Mouse (Mus musculus): ENCODE results near the gene Nxn. TPM values are rescaled to one million over a fixed set of nuclear protein-coding genes. Genes with fewer than 3 reads are reported as not detected.

The Nxn gene
- polyA plus RNA-seq, 1 experiment from 2014 or later: 2.6 TPM

DNA sequence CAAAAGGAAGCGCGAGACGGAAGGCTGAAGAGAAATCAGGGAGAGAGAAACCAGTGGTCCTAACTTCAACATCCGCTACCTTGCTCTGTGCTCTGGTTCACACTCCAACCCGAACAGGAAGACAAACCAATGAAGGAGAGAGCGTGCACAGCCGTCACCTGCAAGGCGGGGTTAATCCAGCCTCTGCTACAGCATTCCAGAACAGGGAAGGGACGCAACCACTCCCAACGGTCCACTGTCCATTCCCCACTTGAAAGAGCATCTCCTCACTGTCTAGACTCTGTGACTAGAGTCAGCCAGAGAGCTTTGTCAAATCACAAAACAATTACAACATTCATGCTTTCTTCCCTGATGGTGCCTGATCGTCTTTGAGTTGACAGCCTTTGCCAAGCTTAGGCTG, 5.9 kb downstream of the Nxn start:
- no peak for ATAC-seq (ENCODE audit: low read depth)
- Histone ChIP-seq H3K4me1 (ENCODE audit: control insufficient read depth, low read depth, low read length) (peaks cover 2% of the 10 kb centered on the region), H3K27ac (ENCODE audit: low read length) (no peak overlapping the region)

DNA sequence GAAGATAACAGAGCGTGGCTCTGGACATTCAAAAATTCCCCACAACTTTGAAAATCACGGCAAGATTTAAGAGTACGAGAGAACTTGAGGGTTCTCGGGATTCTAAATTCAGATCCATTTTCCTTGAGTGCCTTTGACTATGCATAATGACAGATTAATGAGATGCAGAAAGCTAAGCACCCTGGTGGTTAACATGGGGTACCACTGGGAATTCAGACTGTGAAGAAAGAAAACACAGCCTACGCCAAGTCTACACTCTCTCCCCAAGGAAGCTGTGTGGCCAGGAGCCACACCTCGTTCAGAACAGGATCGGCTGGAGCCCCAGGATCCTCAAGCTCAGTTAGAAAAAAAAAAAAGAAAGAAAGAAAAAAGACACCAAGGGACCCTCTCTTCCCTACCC, 6.4 kb downstream of the Nxn start:
- Histone ChIP-seq H3K4me2 (ENCODE audit: low read depth, low read length) (no peak overlapping the region), H3K4me3 (ENCODE audit: low read depth, low read length) (no peak overlapping the region), H3K4me1 (ENCODE audit: control insufficient read depth, low read depth, low read length) (no peaks in the 10 kb centered on the region; the same call in 1 of the 2 replicates), H3K9ac (ENCODE audit: low read depth, low read length) (no peak overlapping the region), H3K9me3 (replicated peaks; ENCODE audit: control insufficient read depth, low read length) (no peaks in the 10 kb centered on the region), H3K36me3 (ENCODE audit: control insufficient read depth, insufficient read depth) (no peaks in the 10 kb centered on the region), H3K27ac (ENCODE audit: low read length) (no peak overlapping the region), H3K27me3 (ENCODE audit: control insufficient read depth, insufficient read depth, low read depth, low read length) (peaks cover under 1% of the 10 kb centered on the region)
- WGBS (ENCODE audit: insufficient replicate concordance): 70% methylated on average over 7 of the region's 7 CpGs
- no peak for ATAC-seq (ENCODE audit: low read depth)

More for the DNA sequence above, 5.9 kb downstream of the Nxn start:
- no peaks in the 10 kb centered on the region for H3K36me3 ChIP-seq (ENCODE audit: control insufficient read depth, insufficient read depth)
- H3K4me3 ChIP-seq (ENCODE audit: low read depth, low read length): no peak overlapping the region
- WGBS (ENCODE audit: insufficient replicate concordance): 75% methylated on average over 11 of the region's 11 CpGs
- H3K27me3 ChIP-seq (ENCODE audit: control insufficient read depth, insufficient read depth, low read depth, low read length): peaks cover 5% of the 10 kb centered on the region
- H3K9ac ChIP-seq (ENCODE audit: low read depth, low read length): no peak overlapping the region
- no peak overlapping the region for H3K4me2 ChIP-seq (ENCODE audit: low read depth, low read length)
- H3K9me3 ChIP-seq (replicated peaks; ENCODE audit: control insufficient read depth, low read length): no peaks in the 10 kb centered on the region

DNA sequence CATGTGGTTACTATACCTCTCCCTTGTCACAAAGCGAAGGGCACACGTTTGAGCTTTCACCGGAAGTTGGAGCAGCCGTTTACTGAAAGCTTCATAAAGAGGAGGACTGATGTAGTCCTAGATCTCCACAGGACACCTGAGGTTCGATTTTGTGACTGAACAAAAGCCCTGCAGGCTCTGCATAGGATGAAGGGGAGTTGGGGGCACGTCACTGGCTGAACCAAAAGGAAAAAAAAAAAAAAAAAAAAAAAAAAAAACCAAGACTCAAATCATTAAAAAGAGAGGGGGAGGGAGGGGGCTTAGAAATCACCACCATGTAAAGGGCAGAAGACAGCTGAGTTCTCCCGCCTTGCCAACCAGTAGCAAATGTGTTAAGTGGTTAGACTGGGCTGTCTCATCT, 10.2 kb downstream of the Nxn start:
- Histone ChIP-seq H3K27ac (ENCODE audit: low read length) (no peak overlapping the region), H3K4me3 (ENCODE audit: low read depth, low read length) (no peak overlapping the region), H3K9ac (ENCODE audit: low read depth, low read length) (no peak overlapping the region), H3K9me3 (replicated peaks; ENCODE audit: control insufficient read depth, low read length) (no peaks in the 10 kb centered on the region), H3K27me3 (ENCODE audit: control insufficient read depth, insufficient read depth, low read depth, low read length) (no peaks in the 10 kb centered on the region), H3K4me2 (ENCODE audit: low read depth, low read length) (no peak overlapping the region), H3K36me3 (ENCODE audit: control insufficient read depth, insufficient read depth) (no peaks in the 10 kb centered on the region), H3K4me1 (ENCODE audit: control insufficient read depth, low read depth, low read length) (no peaks in the 10 kb centered on the region)
- ATAC-seq (ENCODE audit: low read depth): no peak
- WGBS (ENCODE audit: insufficient replicate concordance): 57% methylated on average over 7 of the region's 7 CpGs

DNA sequence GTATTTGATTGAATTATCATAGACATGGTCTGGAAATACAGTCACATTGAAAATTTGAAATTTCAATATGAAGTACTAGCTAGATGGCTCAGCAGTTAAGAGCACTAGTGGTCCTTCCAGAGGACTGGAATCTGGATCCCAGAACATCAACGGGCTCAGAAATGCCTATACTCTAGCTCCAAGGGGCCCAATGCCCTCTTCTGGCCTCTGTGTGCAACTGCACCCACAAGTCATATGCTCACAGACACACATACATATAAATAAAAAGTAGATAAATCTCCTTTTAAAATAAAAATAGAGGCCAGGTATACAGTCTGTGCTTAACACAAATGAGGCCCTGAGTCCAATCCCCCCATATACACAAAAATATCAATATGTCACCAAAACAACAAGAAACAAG, 11.8 kb downstream of the Nxn start:
- no peaks in the 10 kb centered on the region for H3K27me3 ChIP-seq (ENCODE audit: control insufficient read depth, insufficient read depth, low read depth, low read length)
- H3K9me3 ChIP-seq (replicated peaks; ENCODE audit: control insufficient read depth, low read length): no peaks in the 10 kb centered on the region
- no peak overlapping the region for H3K9ac ChIP-seq (ENCODE audit: low read depth, low read length)
- no peaks in the 10 kb centered on the region for H3K4me1 ChIP-seq (ENCODE audit: control insufficient read depth, low read depth, low read length)
- H3K4me3 ChIP-seq (ENCODE audit: low read depth, low read length): no peak overlapping the region
- H3K27ac ChIP-seq (ENCODE audit: low read length): no peak overlapping the region
- no peak for ATAC-seq (ENCODE audit: low read depth)
- H3K4me2 ChIP-seq (ENCODE audit: low read depth, low read length): no peak overlapping the region
- H3K36me3 ChIP-seq (ENCODE audit: control insufficient read depth, insufficient read depth): no peaks in the 10 kb centered on the region
- WGBS (ENCODE audit: insufficient replicate concordance): 72% methylated on average over 1 of the region's 1 CpGs

DNA sequence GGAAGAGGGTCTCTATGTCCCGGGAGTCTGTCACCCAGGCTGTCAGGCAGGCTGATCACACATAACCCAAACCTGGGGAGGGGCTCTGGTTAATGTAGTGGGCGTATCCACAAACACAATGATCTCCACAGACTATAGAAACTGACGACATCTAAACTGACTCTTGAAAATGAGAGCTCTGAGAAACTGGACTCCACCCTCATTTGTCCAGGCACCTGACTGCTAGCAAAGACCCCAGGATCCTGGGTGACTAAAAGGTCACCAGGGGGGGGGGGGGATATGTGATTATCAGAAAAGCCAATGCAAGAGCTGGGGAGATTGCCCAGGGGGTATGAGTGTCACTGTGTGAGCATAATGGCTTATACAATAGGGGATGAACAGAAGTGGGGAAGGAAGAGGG, 13.2 kb downstream of the Nxn start:
- Histone ChIP-seq H3K36me3 (ENCODE audit: control insufficient read depth, insufficient read depth) (no peaks in the 10 kb centered on the region), H3K27me3 (ENCODE audit: control insufficient read depth, insufficient read depth, low read depth, low read length) (no peaks in the 10 kb centered on the region), H3K9ac (ENCODE audit: low read depth, low read length) (no peak overlapping the region), H3K9me3 (replicated peaks; ENCODE audit: control insufficient read depth, low read length) (no peaks in the 10 kb centered on the region), H3K4me2 (ENCODE audit: low read depth, low read length) (no peak overlapping the region), H3K27ac (ENCODE audit: low read length) (no peak overlapping the region), H3K4me1 (ENCODE audit: control insufficient read depth, low read depth, low read length) (no peaks in the 10 kb centered on the region), H3K4me3 (ENCODE audit: low read depth, low read length) (no peak overlapping the region)
- no peak for ATAC-seq (ENCODE audit: low read depth)
- WGBS (ENCODE audit: insufficient replicate concordance): 49% methylated on average over 3 of the region's 3 CpGs

- H3K4me2 ChIP-seq (ENCODE audit: low read depth, low read length): no peak overlapping the region
Observed at GRCm38 (mm10) chr11:76385017-76385416, 13.9 kb downstream of the Nxn start.

GRCm38 (mm10) chr11:76384307-76384706, 14.6 kb downstream of the Nxn start:
- no peak for ATAC-seq (ENCODE audit: low read depth)
- Histone ChIP-seq H3K4me1 (ENCODE audit: control insufficient read depth, low read depth, low read length) (no peaks in the 10 kb centered on the region), H3K27ac (ENCODE audit: low read length) (no peak overlapping the region), H3K9me3 (replicated peaks; ENCODE audit: control insufficient read depth, low read length) (no peaks in the 10 kb centered on the region), H3K4me3 (ENCODE audit: low read depth, low read length) (no peak overlapping the region), H3K27me3 (ENCODE audit: control insufficient read depth, insufficient read depth, low read depth, low read length) (no peaks in the 10 kb centered on the region), H3K36me3 (ENCODE audit: control insufficient read depth, insufficient read depth) (no peaks in the 10 kb centered on the region), H3K9ac (ENCODE audit: low read depth, low read length) (no peak overlapping the region), H3K4me2 (ENCODE audit: low read depth, low read length) (no peak overlapping the region)
- WGBS (ENCODE audit: insufficient replicate concordance): 80% methylated on average over 5 of the region's 5 CpGs

More at GRCm38 (mm10) chr11:76385017-76385416, 13.9 kb downstream of the Nxn start:
- Histone ChIP-seq H3K27ac (ENCODE audit: low read length) (no peak overlapping the region), H3K36me3 (ENCODE audit: control insufficient read depth, insufficient read depth) (no peaks in the 10 kb centered on the region), H3K4me1 (ENCODE audit: control insufficient read depth, low read depth, low read length) (no peaks in the 10 kb centered on the region), H3K9me3 (replicated peaks; ENCODE audit: control insufficient read depth, low read length) (no peaks in the 10 kb centered on the region), H3K4me3 (ENCODE audit: low read depth, low read length) (no peak overlapping the region), H3K9ac (ENCODE audit: low read depth, low read length) (no peak overlapping the region), H3K27me3 (ENCODE audit: control insufficient read depth, insufficient read depth, low read depth, low read length) (no peaks in the 10 kb centered on the region)
- 64% methylated on average over 4 of the region's 4 CpGs for WGBS (ENCODE audit: insufficient replicate concordance)
- ATAC-seq (ENCODE audit: low read depth): no peak

GRCm38 (mm10) chr11:76382711-76383324, 16.1 kb downstream of the Nxn start:
- no peak overlapping the region for H3K4me3 ChIP-seq (ENCODE audit: low read depth, low read length)
- no peaks in the 10 kb centered on the region for H3K27me3 ChIP-seq (ENCODE audit: control insufficient read depth, insufficient read depth, low read depth, low read length)
- no peak overlapping the region for H3K4me2 ChIP-seq (ENCODE audit: low read depth, low read length)
- H3K27ac ChIP-seq (ENCODE audit: low read length): no peak overlapping the region
- WGBS (ENCODE audit: insufficient replicate concordance): 76% methylated on average over 13 of the region's 13 CpGs
- H3K4me1 ChIP-seq (ENCODE audit: control insufficient read depth, low read depth, low read length): no peaks in the 10 kb centered on the region
- no peaks in the 10 kb centered on the region for H3K36me3 ChIP-seq (ENCODE audit: control insufficient read depth, insufficient read depth)
- H3K9ac ChIP-seq (ENCODE audit: low read depth, low read length): no peak overlapping the region
- no peaks in the 10 kb centered on the region for H3K9me3 ChIP-seq (replicated peaks; ENCODE audit: control insufficient read depth, low read length)
- no peak for ATAC-seq (ENCODE audit: low read depth)

DNA sequence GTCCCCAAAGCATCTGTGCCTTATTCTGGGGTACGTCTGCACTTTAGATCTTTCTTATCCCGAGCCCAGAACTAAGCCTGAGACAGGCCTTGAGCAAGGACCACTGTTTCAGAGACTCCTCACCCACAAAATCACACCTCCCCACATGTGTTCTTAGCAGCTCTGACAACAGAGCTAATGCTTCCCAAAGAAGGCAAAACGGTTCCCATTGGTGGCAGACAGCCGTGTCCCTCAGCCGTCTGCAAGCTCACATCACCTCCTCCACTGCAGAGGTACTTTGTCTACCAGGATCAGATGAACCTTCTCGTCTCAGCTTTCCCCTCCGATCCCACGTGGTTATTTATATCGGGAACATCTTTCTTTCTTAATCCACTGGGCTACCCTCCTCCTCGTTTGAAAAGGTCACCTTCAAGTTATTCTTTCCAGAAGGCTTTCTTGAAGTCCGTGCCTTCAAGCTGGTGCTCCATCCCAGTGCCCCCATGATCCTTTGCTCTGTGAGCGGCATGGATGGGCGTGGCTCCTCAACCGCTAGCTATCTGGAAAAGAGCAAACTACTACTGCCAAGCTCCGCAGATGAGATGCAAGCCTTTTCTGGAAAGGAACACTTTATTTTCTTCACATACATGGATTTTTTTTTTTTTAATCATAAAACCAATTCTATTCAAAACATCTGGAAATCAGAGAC, 17.6 kb downstream of the Nxn start:
- no peak overlapping the region for H3K27ac ChIP-seq (ENCODE audit: low read length)
- H3K27me3 ChIP-seq (ENCODE audit: control insufficient read depth, insufficient read depth, low read depth, low read length): no peaks in the 10 kb centered on the region

More for the DNA sequence above, 17.6 kb downstream of the Nxn start:
- H3K9ac ChIP-seq (ENCODE audit: low read depth, low read length): no peak overlapping the region
- H3K36me3 ChIP-seq (ENCODE audit: control insufficient read depth, insufficient read depth): no peaks in the 10 kb centered on the region
- no peaks in the 10 kb centered on the region for H3K4me1 ChIP-seq (ENCODE audit: control insufficient read depth, low read depth, low read length)
- no peak overlapping the region for H3K4me3 ChIP-seq (ENCODE audit: low read depth, low read length)
- H3K4me2 ChIP-seq (ENCODE audit: low read depth, low read length): no peak overlapping the region
- H3K9me3 ChIP-seq (replicated peaks; ENCODE audit: control insufficient read depth, low read length): no peaks in the 10 kb centered on the region
- ATAC-seq (ENCODE audit: low read depth): no peak
- WGBS (ENCODE audit: insufficient replicate concordance): 71% methylated on average over 15 of the region's 15 CpGs
